Mouse (Mus musculus) induced T-regulatory cell, adult 2 months (primary cell): ENCODE data around the gene Pdcd4.
"Not testable (repeated sequence)": the region's sequence is repeated elsewhere in the genome, so short reads cannot be mapped to it uniquely, and the experiment has no call there.

Experiments
- DNase-seq: peaks from one replicate; pipeline ENCODE4 v3.0.0-alpha.2; 2012; ENCODE audit warnings: low read depth

The Pdcd4 gene

DNA sequence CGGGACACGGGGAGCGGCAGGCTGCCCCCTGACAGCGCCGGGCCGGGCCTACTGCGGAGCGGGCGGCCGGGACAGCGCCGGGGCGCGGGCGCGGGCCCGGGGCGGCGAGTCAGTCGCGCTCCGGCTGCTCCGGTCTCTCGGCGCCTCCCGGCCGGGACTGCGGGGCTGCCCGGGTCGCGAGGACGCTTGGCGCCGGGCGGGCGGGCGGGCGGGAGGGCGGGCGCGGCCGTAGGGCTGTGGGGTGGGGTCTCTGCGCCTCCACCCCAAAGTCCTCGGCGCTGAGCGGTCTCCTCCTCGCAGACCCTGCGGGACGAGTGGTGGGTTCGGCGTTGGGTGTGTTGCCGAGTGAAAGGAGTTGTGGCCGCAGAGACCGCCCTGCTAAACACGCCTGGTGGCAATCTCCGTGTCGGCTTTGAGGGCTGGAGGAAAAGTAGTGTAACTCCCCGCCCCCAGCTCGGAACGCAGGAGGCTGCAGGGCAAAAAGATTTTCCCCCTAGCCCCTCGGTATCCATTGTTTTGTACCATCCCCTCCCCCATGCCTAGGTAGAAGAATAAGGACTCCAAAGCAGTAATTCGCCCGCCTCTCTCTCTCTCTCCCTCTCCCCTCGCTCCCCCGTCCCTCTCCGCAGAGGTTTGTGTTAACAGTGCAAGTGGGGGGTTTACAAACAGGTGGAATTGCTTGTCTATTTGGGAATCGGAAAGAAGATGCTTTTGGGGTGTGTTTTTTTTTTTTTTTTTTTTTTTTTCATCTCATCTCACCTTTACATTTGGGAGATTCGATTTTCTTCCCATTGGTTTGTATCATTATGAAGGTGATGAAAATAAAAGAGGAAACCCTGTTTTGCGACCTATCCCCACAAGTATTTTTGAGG, 53.4 kb downstream of the Pdcd4 start:
- DNase-seq = peak; percentile 66

DNA sequence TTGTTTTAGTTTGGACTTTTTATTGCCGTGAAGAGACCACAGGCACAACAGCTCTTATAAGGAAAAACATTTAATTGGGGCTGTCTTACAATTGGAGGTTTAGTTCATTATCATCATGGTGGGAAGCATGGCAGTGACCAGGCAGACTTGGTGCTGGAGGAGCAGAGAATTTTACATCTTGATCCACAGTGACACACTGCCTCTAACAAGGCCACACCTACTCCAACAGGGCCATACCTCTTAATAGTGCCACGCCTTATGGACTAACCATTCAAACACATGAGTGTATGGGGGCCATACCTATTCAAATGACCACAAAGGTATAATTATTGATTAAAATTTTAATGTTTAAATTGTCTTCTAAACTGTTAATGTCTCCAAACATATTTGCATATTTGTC, 65.5 kb downstream of the Pdcd4 start:
- no peak for DNase-seq

DNA sequence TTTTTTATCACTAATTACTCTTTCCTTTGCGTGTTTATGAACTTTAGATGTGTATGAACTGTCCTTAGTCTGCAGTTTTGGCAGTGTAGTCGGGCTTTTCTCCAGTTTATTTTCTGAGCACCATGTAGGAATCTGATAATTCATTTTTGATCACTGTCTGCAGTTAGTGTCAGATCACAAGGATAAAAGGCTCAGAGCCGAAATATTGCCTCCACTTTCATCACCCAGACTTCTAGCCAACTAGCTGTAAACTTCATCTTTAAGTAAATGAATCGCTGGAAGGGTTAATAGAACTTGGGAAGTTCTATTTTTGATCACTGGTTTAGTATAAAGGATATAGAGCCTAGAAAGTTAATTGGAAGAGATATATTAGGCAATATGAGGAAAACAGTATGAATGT, 70.5 kb downstream of the Pdcd4 start:
- DNase-seq = no peak

DNA sequence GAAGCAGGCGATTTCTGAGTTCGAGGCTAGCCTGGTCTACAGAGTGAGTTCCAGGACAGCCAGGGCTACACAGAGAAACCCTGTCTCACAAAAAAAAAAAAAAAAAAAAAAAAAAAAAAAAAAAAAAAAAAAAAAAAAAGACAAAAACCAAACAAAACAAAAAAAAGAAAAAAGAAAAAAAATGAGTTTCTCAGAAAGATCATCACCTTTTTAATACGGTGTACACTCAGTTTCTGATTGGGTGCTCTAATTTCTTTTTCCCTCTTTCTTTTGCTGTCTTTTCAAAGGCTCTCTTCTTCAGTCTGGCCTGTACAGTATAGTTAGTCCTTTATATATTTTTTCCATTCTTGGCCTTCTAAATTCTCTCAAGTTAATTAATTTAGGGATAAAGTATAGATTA, 72.3 kb downstream of the Pdcd4 start:
- not testable (repeated sequence) for DNase-seq

DNA sequence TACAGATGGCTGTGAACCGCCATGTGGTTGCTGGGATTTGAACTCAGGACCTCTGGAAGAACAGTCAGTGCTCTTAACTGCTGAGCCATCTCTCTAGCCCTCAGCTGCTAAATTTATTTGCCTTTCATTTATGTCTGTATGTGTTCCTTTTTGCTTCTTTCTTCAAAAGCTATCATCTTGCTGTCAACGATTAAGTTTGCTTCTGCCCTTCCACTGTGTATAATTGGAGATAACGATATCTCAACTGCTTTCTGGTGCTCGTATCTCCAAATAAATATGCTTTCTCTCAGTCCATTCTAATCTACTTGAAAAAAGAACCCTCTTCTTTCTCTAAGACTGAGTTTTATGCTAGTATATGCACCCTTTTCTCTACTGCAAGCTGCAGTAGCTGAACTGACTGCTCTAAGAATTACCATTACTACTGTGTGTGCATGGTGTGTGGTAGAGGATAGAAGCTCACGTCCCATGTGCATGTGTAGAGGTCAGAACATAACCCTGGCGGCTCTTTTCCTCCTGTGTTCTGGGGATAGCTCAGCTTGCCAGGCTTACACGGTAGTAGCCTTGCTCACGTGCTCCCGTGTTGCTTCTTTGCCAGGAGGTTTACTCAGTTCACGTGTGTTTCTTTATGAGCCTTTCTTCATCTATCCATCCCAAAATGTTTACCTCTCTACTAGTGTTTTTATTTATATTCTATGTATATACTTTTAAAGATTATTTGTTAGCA, 73.0 kb downstream of the Pdcd4 start:
- DNase-seq = no peak

DNA sequence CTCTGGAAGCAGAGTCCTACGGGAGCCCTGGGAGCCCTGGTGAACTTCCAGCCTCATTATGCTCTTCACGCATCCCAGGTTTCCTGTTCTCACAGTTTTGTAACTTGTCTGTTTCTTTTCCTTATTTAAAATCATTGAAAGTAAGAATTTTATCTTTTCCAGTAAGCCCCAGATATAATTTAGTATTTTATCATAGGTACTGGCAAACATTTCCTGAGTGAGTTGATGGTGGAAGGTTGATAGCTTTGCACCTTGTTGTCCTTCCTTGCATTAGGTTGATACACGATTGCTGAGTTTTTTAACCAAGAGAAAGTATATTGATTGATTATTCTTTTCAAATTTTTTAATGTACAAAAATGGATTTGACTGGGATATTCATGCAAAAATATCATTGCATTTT, 77.2 kb downstream of the Pdcd4 start:
- no peak for DNase-seq

DNA sequence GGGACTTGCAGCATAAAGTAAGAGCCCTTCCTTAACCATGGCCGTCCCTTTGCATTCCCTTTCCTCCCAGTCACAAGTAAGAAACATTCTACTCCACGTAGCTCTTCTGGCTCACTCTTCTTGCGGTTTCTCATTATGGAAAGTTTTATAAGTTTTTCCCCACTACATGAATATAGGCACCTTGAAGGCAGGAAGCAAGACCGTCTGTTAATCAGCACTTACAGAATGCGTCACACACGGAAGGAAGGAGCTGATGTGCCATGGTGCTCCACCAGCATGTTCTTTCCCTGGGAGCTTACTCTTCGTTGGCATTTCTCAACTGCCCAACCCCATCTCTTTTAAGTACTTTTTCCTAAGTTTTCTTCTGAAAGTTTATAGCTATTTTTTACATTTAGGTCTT, 79.9 kb downstream of the Pdcd4 start:
- DNase-seq = peak; percentile 51

DNA sequence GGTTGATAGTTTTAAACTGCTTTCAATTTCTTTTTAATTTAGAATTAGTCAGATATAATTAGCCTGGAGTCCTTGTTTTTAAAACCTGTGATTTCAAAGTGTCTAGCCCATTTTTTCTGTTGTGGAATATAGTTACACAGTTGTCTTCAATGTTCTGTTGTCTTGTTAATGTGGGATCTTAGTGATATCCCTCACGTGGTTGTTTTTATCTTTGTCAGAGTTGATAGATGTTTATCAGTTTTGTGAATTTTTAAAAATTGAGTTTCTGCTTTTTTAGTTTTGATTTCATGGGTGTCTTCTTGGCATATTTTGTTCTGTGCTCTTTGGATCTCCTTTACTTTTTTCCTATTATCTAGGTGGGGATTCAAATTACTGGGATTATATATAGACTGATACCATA, 81.6 kb downstream of the Pdcd4 start:
- no peak for DNase-seq
